Mouse (Mus musculus): ENCODE measurements around the gene Ghr. TPM values are rescaled to one million over a fixed set of nuclear protein-coding genes. Genes with fewer than 3 reads are reported as not detected.

Ghr gene
- total RNA-seq, 2 experiments from 2014 or later, result 9.5 to 9.9 TPM

DNA sequence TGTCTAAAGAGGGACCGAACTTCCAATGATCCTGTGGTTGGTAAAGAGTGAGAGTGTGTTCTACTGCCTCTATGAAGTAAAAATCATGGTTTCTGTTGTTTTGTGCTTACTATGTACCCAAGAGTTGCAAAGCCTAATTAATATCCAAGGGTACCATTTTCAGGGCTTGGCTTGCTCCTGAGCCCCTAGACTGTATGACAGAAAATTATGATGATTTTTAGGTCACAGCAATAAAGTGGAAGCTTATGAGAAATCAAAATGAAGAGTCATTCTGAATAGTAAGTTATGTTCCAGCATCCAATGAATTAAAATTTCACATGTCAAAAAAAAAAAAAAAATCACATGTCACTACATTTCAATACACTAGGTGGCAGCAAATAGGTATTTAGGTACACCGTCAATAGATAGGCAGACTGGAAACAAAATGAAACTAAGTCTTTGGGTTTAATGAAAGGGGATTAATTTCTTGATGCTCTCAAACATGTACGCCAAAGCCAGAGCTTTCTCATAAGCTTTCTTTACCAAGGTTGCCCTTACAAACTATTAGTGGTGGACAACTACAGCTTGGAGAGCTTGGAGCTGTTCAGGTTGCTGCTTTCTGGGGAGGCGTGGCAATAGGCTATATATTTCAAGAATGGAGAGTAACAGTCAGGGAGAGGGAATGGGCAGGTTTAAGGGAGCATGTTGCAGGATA, 227.1 kb downstream of the Ghr start:
- DNase-seq, result no peak

DNA sequence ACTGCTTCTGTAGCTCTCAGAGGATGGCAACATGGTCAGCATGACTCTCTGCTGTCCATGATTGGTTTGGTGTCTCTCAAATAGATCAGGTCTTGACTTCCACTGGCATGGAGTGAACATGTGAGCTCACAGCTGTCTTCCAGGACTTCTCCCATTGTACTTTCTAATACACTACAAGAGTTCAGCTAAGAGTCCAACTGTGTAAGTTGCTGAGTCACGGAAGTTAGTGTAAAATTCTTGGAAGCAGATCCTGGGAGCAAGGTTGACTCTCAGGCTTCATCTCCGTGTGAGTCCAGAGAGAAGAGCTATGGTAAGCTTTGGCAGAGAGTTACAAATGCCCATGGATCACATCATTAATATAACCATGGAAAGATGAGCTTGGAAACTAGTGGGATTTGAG, 229.6 kb downstream of the Ghr start:
- no peak for DNase-seq

DNA sequence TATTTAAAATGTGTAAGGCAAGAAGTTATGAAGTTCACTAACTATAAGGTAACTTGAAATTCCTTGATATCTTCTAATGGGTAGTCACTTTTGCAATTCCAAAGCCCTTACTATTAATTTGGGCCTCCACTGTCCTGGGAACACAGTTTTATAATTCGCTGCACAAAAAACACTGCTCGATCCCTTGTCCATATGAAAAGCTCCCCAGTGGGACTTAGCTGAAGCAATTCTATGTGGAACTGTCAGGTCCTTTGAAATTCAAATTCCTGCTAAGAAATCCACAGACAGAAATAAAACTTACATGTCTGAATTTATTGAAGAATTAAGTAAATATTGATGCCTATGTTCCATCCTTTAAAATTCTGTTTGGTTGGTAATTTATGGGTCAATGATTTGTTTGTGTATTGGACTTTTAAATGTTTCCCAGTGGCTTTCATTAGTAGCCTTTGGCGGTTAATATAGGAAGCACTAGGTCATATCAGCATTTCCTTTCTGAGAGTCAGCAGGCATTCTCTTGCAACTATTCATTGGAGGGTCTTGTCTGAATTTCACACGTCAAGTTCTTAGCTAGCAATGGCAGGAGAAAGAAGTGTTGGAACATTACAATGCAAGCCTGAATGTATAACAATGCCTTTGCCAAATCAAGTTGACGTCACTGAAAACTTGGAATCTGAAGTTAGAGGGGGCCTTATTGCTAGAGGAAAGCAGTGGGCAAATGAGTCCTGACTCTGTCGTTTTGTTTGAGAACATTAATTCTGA, 233.8 kb downstream of the Ghr start:
- no peak for DNase-seq

DNA sequence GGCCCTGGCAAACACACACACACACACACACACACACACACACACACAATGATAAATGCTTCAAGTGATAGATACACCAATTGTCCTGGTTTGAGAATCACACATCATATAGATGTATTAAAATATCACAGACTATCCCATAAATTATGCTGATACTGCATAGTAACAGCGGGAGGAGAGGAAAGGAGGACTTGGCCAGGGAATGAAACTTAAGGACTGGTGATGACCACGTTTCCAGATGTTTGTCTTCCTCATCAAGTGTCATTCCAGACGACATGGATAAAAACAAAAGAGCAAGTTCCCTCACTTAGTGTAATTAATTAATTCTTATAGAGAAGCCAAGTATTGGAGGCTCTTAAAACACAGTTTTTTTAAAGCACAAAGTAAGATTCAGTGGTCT, 236.6 kb downstream of the Ghr start:
- DNase-seq, result no peak

DNA sequence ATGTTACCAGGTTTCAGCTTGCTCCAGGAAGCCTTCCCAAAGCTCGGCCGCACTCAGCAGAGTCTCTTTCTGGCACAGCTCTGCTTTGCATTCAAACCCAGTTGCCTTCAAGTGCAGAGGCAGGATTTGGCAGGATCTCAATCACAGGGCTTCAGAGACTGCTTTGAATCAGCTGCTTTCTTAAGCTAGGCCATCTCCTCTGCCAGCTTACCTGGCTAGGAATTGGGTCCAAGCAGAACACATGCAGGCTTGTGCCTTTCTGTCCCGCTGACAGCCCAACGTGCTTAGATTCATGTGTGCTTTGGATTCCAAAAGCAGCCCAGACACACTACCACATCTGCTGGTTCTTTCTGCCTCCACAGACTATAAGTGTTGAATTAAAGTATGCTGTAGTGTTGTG, 238.7 kb downstream of the Ghr start:
- DNase-seq, result peak; percentile 18 to 27

DNA sequence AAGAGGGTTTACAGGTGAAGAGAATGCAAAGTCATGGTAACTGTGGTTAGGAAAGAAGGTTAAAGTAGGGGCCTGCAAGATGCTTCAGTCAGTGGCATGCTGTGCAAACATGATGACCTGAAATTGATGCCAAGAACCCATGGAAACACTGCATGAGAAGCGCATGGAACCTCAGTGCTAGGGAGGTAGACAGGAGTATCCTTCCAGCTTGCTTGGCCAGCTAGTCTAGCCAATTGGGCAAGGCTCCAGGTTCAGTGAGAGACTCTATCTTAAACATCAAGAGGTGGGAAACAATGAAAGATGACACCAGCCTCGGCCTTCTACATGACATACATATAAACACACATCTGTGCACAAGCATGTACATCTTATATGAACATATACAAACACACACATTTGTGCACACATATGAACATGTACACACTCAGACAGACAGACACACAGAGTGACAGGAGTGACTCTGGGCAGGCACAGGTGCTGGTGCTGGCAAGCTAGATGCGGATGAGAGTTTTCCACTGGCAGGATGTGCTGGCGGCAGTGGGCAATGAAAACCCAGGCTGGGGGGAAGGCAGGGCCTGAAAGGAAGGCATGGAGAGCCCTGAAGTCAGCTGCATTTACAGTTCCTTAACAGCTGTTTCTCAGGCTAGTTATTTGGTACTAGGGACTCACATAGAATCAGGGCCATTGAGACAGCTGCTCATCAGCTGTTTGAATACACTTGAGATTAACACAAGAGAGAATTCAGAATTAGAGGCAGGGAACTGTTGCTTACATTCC, 241.3 kb downstream of the Ghr start:
- no peak for DNase-seq

DNA sequence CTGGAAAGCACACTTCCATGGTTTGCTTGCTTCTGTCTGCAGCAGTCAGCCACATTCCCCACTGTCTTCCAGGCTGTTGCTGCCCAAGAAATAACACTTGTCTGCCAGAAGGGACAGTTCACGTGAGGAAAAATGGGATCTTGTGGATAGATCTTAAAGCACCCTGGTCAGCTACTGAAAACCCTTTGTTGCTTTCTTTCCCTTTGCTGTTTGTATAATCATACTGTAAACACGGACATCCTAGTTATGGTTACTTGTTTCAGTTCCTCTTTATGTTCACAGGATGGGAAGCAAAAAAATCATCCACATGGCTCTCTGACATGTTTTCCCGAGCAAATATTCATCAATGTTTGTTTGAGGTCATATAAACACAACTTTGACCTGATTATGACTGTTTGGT, 243.4 kb downstream of the Ghr start:
- no peak for DNase-seq

DNA sequence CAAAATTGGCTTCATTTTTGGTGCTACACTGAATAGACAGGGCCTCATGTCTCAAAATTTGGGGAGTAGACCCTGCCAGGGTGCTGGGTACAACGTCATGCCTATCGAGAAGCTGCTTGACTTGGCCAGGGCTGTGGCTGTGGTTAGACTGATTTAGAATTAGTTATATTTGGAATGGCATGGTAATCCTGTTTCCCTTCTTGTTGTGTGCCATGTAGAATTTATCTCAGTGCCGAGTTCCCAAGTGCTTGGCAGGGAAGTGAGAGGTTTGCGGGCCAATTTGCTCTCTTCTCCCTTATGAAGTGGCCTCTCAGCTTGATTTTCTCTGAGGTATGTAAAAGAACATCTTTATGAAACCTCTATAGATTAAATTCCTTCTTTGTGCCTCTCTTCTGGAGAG, 250.8 kb downstream of the Ghr start:
- no peak for DNase-seq

DNA sequence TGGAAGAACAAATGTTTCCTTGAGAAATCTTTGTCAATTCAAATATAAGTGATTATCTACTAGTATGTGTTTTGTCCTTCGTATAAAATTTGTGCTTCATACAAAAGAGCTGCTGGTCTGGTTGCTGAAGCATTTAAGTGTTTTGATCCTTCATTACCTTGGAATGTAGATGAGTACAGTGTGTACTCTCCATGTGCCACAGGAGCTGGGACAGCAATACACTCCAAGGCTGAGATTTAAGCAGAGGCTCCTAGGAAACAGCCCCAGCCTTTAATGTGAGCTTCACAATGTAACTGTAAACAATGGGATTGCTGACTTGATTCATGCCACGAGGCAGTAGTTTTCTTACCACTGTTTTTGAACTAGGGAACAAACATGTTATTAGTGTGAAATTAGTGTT, 251.5 kb downstream of the Ghr start:
- DNase-seq, result no peak

DNA sequence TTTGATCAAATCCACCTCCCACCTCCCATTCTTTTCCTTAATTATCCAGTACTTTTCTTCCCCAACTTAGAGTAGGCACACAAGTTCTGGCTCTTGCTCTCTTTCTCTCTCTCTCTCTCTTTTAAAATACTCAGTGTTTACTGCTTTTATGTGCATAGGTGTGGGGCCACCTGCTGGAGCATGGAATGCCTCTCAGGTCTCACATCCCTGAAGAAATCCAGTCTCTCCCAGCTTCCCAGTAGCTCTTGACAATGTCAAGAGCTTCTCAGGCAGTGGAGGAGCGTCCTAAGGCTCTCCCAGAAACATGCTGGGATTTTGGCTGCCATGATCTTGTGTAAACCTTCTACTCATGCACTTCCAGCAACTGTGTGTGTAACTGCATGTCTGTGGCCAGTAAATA, 253.0 kb downstream of the Ghr start:
- no peak for DNase-seq

DNA sequence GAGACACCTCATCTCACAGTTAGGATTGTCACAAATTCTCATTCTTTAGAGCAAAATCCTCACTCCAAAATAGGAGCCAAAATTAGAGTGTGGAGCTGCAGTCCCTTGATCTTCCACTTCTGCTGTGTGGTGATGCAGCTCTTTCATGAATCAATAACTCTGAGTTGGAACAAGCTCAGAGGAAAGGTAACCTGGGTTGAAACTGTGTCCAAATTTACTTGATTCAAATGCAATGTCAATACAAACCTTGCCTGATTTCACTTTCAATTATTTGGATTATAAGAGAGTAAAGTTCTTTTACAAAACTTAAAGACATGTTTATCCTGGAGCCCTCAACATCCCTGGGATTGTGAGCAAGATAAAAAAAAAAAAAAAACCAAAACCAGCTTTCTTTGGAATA, 260.3 kb downstream of the Ghr start:
- DNase-seq, result no peak

DNA sequence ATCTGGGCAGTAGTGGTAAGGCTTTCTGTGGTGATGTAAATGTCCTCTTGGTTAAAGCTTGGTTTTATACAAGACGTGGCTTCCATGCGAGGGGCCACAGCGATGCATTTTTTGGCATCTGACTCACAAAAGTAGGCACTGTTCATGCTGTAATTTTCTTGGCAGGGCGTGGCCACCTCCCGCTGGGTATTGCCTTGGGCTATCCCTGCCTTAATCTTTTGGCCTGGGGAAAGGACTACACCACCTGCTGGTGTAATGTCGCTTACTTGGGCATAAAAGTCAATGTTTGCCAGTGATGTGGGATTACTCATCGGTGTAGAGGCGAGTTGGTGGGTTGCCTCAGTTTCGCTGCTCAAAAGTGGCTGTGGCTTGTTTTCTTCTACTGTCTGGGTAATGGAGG, 263.4 kb downstream of the Ghr start:
- no peak for DNase-seq

DNA sequence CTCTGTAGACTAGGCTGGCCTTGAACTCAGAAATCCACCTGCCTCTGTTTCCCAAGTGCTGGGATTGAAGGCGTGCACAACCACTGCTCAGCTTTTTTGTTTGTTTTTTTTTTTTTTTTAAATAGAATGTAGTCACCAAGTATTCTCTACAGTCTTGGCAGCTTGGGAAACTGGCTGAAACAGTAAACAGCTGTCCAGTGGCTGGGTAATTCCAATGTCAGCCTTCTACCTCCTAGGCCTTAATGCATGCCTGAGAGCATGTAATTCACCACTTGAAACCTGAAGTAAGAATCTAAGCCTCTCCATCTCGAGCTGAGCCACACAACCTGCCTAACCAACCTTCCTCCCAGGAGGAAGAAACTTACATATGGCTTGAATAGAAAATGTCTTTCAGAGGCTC, 266.7 kb downstream of the Ghr start:
- no peak for DNase-seq

DNA sequence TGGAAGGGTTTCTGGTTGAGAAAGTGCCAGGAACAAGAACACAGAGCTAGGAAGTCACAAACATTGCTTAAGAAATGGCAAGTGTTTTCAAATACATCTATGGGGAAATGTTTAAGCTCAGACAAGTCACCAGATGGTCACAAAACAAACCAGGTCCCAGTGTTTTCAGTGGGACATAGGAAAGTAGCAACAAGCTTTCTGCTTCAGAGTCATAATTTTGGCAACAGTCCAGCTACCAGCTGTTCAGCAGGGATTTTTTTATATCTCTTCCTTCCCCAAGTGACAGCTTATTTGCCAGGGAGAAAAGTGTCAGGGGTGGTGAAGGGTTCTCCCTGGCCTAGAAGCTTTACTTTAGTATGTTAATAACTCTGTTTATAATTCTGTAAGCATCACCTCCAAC, 270.4 kb downstream of the Ghr start:
- no peak for DNase-seq

DNA sequence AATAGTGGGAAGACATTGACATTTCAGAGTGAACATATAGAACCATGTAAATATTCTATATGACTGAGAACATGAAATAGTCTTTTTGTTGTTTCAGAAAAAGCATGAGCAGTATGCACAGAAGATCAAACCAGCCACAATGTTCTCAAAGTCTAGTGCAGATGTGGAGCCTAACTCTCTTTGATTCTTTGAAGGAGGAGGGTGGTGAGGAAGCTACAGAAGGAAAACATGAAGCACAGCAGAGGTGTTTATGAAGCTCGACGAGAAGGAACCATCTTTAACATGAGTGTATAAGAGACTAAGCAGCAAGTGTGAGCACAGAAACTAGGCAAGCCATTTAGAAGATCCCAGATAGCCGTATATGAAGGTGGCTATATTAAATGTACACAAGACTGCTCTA, 273.4 kb downstream of the Ghr start:
- no peak for DNase-seq

DNA sequence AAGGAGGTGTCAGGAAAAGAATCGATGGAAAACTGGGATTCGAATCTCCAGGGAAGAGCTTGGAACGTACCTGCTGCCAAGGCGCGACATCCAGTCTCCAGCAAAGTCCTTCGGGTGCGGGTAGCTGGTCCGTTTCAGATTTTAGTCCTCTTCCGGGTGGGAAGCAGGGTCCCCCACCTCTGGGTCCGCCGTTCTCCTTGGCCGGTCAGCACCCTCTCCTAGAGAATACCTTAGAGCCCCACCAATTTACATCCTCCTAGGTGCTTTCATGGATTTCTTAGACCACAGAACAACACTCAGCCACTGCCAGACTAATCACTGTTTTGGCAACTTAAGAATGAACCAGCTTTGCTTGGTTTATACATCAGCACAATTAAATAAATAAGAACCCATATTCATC, 279.9 kb downstream of the Ghr start, which contains the start of gene Ccdc152:
Ccdc152 (minus strand) TSS at position 101 of the 400 bp plus-strand sequence.
- no peak for DNase-seq

DNA sequence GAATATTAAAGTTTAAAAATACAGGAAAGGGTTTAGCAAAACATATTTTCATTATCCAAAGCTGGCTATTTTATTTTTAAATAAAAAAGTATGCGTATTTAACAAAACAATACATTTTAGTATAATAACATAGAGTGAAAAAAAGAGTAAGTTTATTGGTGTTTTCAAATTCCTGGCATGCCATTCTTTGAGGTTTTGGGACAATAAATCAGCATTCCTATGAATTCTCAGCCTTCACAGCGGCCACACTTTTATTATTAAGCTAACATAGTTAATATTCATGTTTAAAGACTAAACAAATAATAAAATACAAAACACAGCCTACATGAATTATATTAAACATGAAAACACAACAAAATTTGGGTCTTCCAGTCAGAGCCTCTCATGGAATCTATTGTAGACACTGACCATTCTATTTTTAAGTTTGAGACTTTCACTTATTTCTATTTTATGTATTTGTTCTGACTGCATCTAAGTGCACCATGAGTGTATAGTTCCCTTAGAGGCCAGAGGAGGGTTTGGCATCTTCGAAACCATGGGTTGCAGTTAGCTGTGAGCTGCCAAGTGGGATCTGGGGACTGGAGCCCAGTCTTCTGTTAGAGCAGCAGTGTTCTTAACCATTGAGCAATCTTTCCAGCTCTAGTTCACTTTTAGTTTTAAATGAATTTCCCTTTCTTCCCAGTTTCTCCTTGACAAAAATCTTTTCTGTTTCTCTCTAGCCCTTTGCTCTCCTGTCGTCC, 282.8 kb downstream of the Ghr start:
- DNase-seq, result no peak

DNA sequence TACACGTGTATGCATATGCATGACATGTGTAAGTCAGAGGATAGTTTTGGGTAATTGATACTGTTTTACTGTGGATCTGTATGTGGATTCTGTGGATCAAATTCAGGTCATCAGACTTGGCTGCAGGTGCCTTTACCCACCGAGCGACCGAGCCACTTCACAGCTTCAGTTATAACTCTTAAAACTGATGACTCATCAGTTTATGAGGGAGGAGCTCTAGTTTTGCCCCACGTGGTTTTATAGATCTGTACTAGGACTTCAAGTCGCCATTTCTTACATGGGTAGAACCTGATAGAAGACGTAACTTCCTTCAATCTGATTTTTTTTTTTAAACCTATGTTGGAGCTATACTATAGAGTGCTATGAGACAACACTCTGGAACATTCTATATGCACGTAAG, 285.7 kb downstream of the Ghr start:
- DNase-seq, result no peak

DNA sequence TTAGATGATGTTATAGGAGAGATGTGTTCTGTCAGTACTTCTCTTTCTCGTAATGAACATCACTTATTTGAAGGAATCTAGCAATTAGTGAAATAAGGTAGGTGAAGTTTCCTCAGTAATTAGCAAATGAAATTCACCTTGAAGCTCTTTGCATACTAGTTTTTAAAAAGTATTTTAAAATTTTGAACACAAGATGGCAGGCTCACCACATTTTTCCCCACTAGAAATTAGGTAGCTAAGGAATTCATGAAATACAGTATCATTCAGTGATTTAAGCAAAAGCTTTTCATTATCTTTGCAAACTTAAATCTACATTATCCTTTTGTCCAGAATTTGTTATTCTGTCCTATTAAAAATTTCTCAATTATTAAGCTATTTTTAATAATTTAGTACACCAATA, 287.3 kb downstream of the Ghr start:
- no peak for DNase-seq

DNA sequence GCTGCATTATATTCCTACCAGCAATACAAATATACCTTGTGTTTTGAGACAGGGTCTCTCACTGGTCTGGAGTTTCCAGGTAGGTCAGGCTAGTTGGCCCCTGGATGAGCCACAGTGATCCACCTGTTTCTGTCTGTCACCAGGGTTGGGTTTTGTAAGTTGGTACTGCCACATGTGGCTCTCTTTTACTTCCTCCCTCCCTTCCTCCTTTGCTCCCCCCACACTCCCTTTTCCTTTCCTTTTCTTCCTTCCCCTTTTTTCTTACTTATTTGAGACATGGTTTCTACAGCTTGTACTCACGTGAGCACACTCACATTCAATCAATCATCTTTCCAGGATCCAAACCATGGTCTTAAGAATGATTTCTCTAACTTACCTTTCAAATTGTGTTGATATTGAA, 289.8 kb downstream of the Ghr start:
- DNase-seq, result no peak

DNA sequence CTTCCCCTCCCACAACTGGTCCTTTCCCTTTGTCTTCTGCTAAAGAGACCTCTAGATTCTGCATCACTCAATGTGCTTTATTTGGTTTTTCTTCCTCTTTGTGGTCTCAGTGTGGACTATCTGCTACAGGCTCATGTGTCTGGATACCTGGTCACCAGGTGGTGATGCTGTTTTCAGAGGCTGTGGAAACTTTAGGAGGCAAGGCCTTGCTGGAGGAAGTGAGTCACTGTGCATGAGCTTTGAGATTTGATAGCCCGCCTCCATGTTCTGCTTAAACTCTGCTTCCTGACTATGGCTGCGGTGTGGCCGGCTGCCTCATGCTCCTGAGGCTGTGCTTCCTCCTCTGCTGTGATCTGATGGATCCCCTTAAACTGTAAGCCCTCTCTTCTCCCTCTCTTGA, 292.9 kb downstream of the Ghr start:
- no peak for DNase-seq

DNA sequence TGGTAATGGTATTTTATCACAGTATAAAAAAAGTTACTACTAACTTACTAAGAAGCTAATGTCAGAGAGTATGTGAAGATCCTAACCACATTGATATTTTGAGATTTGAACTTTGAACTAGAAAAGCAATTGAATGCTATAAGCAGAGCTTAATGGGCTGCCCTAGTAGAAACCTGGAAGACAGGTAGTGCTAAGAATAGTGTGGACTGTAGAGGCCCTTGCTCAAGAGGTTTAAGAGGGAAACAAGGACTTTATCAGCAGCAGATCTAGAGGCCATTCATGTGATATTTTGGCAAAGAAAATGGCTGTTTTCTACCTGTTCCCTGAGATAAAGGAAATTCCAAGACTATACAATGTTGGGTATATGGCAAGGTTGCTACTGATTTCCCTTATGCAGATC, 297.3 kb downstream of the Ghr start:
- DNase-seq, result no peak

DNA sequence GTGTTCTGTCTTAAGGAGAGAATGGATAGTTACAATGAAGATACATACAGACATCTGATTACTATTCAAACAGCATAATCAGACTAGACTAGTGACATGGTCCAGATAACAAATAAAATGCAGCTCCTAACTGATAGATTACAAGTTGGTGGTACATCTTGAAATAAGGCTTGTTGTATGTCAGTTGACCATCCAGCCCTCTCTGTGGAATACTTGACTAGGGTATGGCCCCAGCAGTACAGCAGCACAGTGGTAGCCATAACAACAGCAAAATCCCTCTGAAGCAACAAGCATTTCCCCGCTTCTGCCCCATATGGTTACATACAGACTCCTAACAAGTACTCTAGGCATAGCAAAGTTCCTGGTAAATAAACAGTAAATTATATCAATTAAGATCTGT, 301.6 kb downstream of the Ghr start:
- no peak for DNase-seq
